Mouse (Mus musculus): Measurements from ENCODE around the gene Mtss1l. TPM values are rescaled to one million over a fixed set of nuclear protein-coding genes. Genes with fewer than 3 reads are reported as not detected.

The Mtss1l gene
- polyA plus RNA-seq, 1 experiment from 2014 or later, result 15.8 TPM

- Histone ChIP-seq H3K4me1 (replicated peaks; ENCODE audit: control insufficient read depth, insufficient read depth, low read length) (peaks cover 25% of the 10 kb centered on the region), H3K4me3 (ENCODE audit: low read depth, low read length) (peak overlapping the region; percentile 71), H3K9ac (ENCODE audit: low read length) (peak overlapping the region; percentile 83), H3K4me2 (ENCODE audit: low read depth, low read length, severe bottlenecking) (peak overlapping the region; percentile 61), H3K27me3 (ENCODE audit: control insufficient read depth, insufficient read depth, low read length) (no peaks in the 10 kb centered on the region), H3K36me3 (ENCODE audit: control insufficient read depth, insufficient read depth, low read length) (no peaks in the 10 kb centered on the region), H3K9me3 (ENCODE audit: control insufficient read depth, low read length) (no peaks in the 10 kb centered on the region), H3K27ac (ENCODE audit: low read depth, low read length) (peak overlapping the region; percentile 60; the same call in 1 of the 2 replicates)
- under 1% methylated on average over 56 of the region's 59 CpGs for WGBS
- peak; percentile 80 for DNase-seq (ENCODE audit: low spot score)
- peak; percentile 64 for ATAC-seq (replicated peaks; ENCODE audit: low FRiP score)
Measured at GRCm38 (mm10) chr8:110721606-110722413, 534 bp downstream of the Mtss1l start.

- H3K4me2 ChIP-seq (ENCODE audit: low read depth, low read length, severe bottlenecking), result peak overlapping the region; percentile 61
- no peaks in the 10 kb centered on the region for H3K9me3 ChIP-seq (ENCODE audit: control insufficient read depth, low read length)
- ATAC-seq (replicated peaks; ENCODE audit: low FRiP score), result no peak
- H3K27ac ChIP-seq (ENCODE audit: low read depth, low read length), result no peak overlapping the region
- no peaks in the 10 kb centered on the region; the same call in 1 of the 2 replicates for H3K36me3 ChIP-seq (ENCODE audit: control insufficient read depth, insufficient read depth, low read length)
- peak overlapping the region; percentile 71 for H3K4me3 ChIP-seq (ENCODE audit: low read depth, low read length)
- peaks cover 27% of the 10 kb centered on the region for H3K4me1 ChIP-seq (replicated peaks; ENCODE audit: control insufficient read depth, insufficient read depth, low read length)
- DNase-seq (ENCODE audit: low spot score), result no peak
- WGBS, result 57% methylated on average over 11 of the region's 11 CpGs
- H3K9ac ChIP-seq (ENCODE audit: low read length), result peak overlapping the region; percentile 83
- no peaks in the 10 kb centered on the region for H3K27me3 ChIP-seq (ENCODE audit: control insufficient read depth, insufficient read depth, low read length)
Measured at GRCm38 (mm10) chr8:110722414-110723011, 1.2 kb downstream of the Mtss1l start.

GRCm38 (mm10) chr8:110724493-110724892 is 3.2 kb downstream of the Mtss1l start:
- no peaks in the 10 kb centered on the region; the same call in 1 of the 2 replicates for H3K36me3 ChIP-seq (ENCODE audit: control insufficient read depth, insufficient read depth, low read length)
- no peak for ATAC-seq (replicated peaks; ENCODE audit: low FRiP score)
- WGBS, result 78% methylated on average over 3 of the region's 3 CpGs
- no peak overlapping the region for H3K4me2 ChIP-seq (ENCODE audit: low read depth, low read length, severe bottlenecking)
- H3K9ac ChIP-seq (ENCODE audit: low read length), result peak overlapping the region; percentile 8
- peaks cover 23% of the 10 kb centered on the region for H3K4me1 ChIP-seq (replicated peaks; ENCODE audit: control insufficient read depth, insufficient read depth, low read length)
- H3K9me3 ChIP-seq (ENCODE audit: control insufficient read depth, low read length), result no peaks in the 10 kb centered on the region
- DNase-seq (ENCODE audit: low spot score), result no peak
- no peaks in the 10 kb centered on the region for H3K27me3 ChIP-seq (ENCODE audit: control insufficient read depth, insufficient read depth, low read length)
- no peak overlapping the region for H3K27ac ChIP-seq (ENCODE audit: low read depth, low read length)
- no peak overlapping the region for H3K4me3 ChIP-seq (ENCODE audit: low read depth, low read length)

DNA sequence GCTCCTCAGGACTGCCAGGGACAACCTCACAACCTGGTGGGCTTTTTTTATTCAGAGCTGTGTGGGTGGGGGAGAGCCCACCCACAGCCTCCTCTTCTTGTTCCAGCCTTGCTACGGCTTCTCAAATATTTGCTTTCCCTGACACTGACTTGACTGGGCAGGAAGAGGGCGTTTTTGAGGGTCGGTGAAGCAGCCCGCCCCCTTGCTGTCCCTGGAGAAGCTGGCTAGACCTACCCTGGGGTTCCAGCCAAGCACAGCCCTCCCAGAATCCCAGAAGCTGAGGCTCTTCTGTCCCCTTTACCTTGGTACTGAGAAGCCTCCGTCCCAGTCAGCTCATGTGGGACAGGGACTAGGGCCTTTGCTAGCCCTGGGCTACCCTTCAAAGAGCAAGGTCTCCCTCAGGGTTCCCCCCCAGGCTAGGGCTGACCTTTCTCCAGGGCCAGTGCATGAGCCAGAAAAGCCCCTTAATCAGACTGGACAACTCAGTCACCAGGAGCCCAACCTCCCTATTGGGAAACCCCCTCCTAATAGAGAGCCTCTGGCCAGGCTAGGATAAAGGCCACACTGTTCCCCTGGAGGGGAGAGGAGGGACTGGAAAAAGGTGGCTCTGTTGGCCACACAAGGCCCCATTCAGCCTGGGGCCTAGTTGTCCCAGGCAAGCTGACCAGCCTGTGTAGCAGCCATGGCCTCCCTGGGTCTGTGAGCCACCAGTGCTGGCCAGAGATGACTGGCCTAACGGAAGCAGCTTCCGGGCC is 4.0 kb downstream of the Mtss1l start:
- ATAC-seq (replicated peaks; ENCODE audit: low FRiP score) (no peak), DNase-seq (ENCODE audit: low spot score) (peak; percentile 49)
- H3K4me3 ChIP-seq (ENCODE audit: low read depth, low read length), result no peak overlapping the region
- H3K27ac ChIP-seq (ENCODE audit: low read depth, low read length), result peak overlapping the region; percentile 51
- 33% methylated on average over 7 of the region's 7 CpGs for WGBS
- no peaks in the 10 kb centered on the region; the same call in 1 of the 2 replicates for H3K36me3 ChIP-seq (ENCODE audit: control insufficient read depth, insufficient read depth, low read length)
- peak overlapping the region; percentile 23 for H3K9ac ChIP-seq (ENCODE audit: low read length)
- H3K27me3 ChIP-seq (ENCODE audit: control insufficient read depth, insufficient read depth, low read length), result no peaks in the 10 kb centered on the region
- peaks cover 23% of the 10 kb centered on the region for H3K4me1 ChIP-seq (replicated peaks; ENCODE audit: control insufficient read depth, insufficient read depth, low read length)
- no peaks in the 10 kb centered on the region for H3K9me3 ChIP-seq (ENCODE audit: control insufficient read depth, low read length)
- H3K4me2 ChIP-seq (ENCODE audit: low read depth, low read length, severe bottlenecking), result no peak overlapping the region

DNA sequence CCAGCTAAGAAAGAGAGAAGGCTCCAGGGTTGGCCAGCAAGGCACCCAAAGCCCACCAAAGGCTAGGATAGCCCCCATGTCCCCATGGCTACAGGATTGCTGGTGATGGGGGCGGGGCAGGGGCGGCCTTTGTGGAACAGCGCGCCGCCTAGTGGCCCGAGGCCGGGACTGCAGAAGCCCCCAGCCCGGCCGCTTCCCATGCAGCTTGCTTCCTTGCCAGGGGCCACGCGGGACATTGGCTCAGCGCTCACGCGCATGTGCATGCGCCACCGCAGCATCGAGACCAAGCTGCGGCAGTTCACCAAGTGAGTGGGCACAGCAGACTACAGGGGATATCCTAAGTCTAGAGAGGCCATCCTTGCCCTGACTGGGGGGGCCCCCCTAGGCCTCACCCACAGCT is 5.6 kb downstream of the Mtss1l start:
- DNase-seq (ENCODE audit: low spot score), result peak; percentile 92
- peak; percentile 58 for ATAC-seq (replicated peaks; ENCODE audit: low FRiP score)
- no peak overlapping the region for H3K4me2 ChIP-seq (ENCODE audit: low read depth, low read length, severe bottlenecking)
- WGBS, result 9% methylated on average over 18 of the region's 18 CpGs
- no peak overlapping the region for H3K27ac ChIP-seq (ENCODE audit: low read depth, low read length)
- no peaks in the 10 kb centered on the region for H3K27me3 ChIP-seq (ENCODE audit: control insufficient read depth, insufficient read depth, low read length)
- H3K9ac ChIP-seq (ENCODE audit: low read length), result no peak overlapping the region; the same call in 1 of the 2 replicates
- H3K4me1 ChIP-seq (replicated peaks; ENCODE audit: control insufficient read depth, insufficient read depth, low read length), result peaks cover 20% of the 10 kb centered on the region
- no peaks in the 10 kb centered on the region; the same call in 1 of the 2 replicates for H3K36me3 ChIP-seq (ENCODE audit: control insufficient read depth, insufficient read depth, low read length)
- no peaks in the 10 kb centered on the region for H3K9me3 ChIP-seq (ENCODE audit: control insufficient read depth, low read length)
- no peak overlapping the region for H3K4me3 ChIP-seq (ENCODE audit: low read depth, low read length)

GRCm38 (mm10) chr8:110731346-110731859 is 10.1 kb downstream of the Mtss1l start:
- Histone ChIP-seq H3K9ac (ENCODE audit: low read length) (no peak overlapping the region), H3K36me3 (ENCODE audit: control insufficient read depth, insufficient read depth, low read length) (peaks cover 5% of the 10 kb centered on the region; the same call in 1 of the 2 replicates), H3K4me1 (replicated peaks; ENCODE audit: control insufficient read depth, insufficient read depth, low read length) (0 out of 2 replicates have a peak, but pooled peaks cover 3% of the 10 kb centered on the region), H3K9me3 (ENCODE audit: control insufficient read depth, low read length) (no peaks in the 10 kb centered on the region), H3K27me3 (ENCODE audit: control insufficient read depth, insufficient read depth, low read length) (no peaks in the 10 kb centered on the region), H3K4me2 (ENCODE audit: low read depth, low read length, severe bottlenecking) (no peak overlapping the region), H3K27ac (ENCODE audit: low read depth, low read length) (no peak overlapping the region), H3K4me3 (ENCODE audit: low read depth, low read length) (no peak overlapping the region)
- DNase-seq (ENCODE audit: low spot score) (no peak), ATAC-seq (replicated peaks; ENCODE audit: low FRiP score) (no peak)
- WGBS, result 88% methylated on average over 8 of the region's 8 CpGs

DNA sequence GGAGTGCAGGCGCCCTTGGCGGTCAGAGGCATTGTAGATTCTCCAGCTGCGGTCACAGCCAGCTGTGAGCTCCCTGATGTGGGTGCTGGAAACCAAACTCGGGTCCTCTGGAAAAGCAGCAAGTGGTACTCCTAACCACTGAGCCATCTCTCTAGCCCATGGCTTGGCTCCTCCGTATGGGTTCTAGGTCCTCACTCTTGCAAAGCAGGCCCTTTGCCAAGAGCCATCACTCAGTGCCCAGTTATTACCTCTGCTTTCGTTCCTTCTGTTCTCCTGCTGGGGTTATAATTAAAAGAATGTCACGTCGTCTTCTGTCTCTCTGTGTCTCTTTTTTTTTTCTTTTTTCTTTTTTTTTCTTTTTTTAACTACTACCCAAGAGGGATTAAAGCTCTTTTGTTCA is 11.8 kb downstream of the Mtss1l start:
- Histone ChIP-seq H3K27ac (ENCODE audit: low read depth, low read length) (no peak overlapping the region), H3K4me2 (ENCODE audit: low read depth, low read length, severe bottlenecking) (no peak overlapping the region), H3K9ac (ENCODE audit: low read length) (no peak overlapping the region), H3K9me3 (ENCODE audit: control insufficient read depth, low read length) (no peaks in the 10 kb centered on the region), H3K4me3 (ENCODE audit: low read depth, low read length) (no peak overlapping the region), H3K27me3 (ENCODE audit: control insufficient read depth, insufficient read depth, low read length) (no peaks in the 10 kb centered on the region), H3K4me1 (replicated peaks; ENCODE audit: control insufficient read depth, insufficient read depth, low read length) (no peaks in the 10 kb centered on the region), H3K36me3 (ENCODE audit: control insufficient read depth, insufficient read depth, low read length) (peaks cover 10% of the 10 kb centered on the region; the same call in 1 of the 2 replicates)
- DNase-seq (ENCODE audit: low spot score) (no peak), ATAC-seq (replicated peaks; ENCODE audit: low FRiP score) (no peak)
- WGBS, result 92% methylated on average over 8 of the region's 8 CpGs

DNA sequence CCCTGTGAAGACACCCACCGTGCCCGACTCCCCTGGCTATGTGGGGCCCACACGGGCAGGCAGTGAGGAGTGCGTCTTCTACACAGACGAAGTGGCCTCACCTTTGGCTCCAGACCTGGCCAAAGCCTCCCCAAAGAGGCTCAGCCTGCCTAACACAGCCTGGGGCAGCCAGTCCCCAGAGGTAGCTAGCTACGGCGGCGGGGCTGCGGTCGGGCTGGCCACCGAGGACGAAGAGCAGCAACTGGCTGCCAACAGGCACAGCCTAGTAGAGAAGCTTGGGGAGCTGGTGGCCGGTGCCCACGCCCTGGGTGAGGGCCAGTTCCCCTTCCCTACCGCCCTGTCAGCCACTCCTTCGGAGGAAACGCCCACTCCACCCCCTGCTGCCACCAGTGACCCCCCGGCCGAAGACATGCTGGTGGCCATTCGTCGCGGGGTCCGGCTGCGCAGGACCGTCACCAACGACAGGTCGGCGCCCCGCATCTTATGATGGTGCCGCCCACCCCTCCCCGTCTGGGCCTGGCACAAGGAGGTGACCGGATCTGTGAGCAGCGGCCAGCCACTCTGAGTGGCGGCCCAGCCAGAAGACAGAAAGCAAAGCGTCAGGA is 17.4 kb downstream of the Mtss1l start:
- WGBS, result 95% methylated on average over 35 of the region's 35 CpGs
- peaks cover 22% of the 10 kb centered on the region; the same call in 1 of the 2 replicates for H3K36me3 ChIP-seq (ENCODE audit: control insufficient read depth, insufficient read depth, low read length)

More for the DNA sequence above, 17.4 kb downstream of the Mtss1l start:
- Histone ChIP-seq H3K27me3 (ENCODE audit: control insufficient read depth, insufficient read depth, low read length) (no peaks in the 10 kb centered on the region), H3K4me2 (ENCODE audit: low read depth, low read length, severe bottlenecking) (no peak overlapping the region), H3K9me3 (ENCODE audit: control insufficient read depth, low read length) (no peaks in the 10 kb centered on the region), H3K4me3 (ENCODE audit: low read depth, low read length) (no peak overlapping the region), H3K9ac (ENCODE audit: low read length) (no peak overlapping the region), H3K4me1 (replicated peaks; ENCODE audit: control insufficient read depth, insufficient read depth, low read length) (no peaks in the 10 kb centered on the region), H3K27ac (ENCODE audit: low read depth, low read length) (no peak overlapping the region)
- DNase-seq (ENCODE audit: low spot score) (peak; percentile 49), ATAC-seq (replicated peaks; ENCODE audit: low FRiP score) (no peak)

Data from forebrain, embryonic 11.5 days (tissue).